Mouse (Mus musculus) myocyte (in vitro differentiated cells): ENCODE results near the gene Rabep2.

ENCODE experiments used
- CEBPB ChIP-seq: IDR thresholded peaks from 2 replicates; pipeline ENCODE4 v1.6.1; 2011; ENCODE audit warnings: mild to moderate bottlenecking, moderate library complexity; ENCODE audit not compliant: poor library complexity, insufficient read depth, severe bottlenecking
- E2F4 ChIP-seq: IDR thresholded peaks from one replicate; pipeline ENCODE4 v1.6.1; 2011; ENCODE audit warnings: mild to moderate bottlenecking, control low read depth, moderate library complexity; ENCODE audit not compliant: insufficient read depth
- MAX ChIP-seq: IDR thresholded peaks from one replicate; pipeline ENCODE4 v1.6.1; 2011; ENCODE audit warnings: low read depth, mild to moderate bottlenecking, control low read depth
- POLR2A ChIP-seq: IDR thresholded peaks from one replicate; pipeline ENCODE4 v1.6.1; 2011; ENCODE audit warnings: low read depth, mild to moderate bottlenecking, control low read depth, moderate library complexity; ENCODE audit not compliant: insufficient read length
- POLR2AphosphoS2 ChIP-seq: IDR thresholded peaks from one replicate; pipeline ENCODE4 v1.6.1; 2011; ENCODE audit warnings: low read depth, control low read depth; ENCODE audit not compliant: insufficient read length
- REST ChIP-seq: IDR thresholded peaks from one replicate; pipeline ENCODE4 v1.6.1; 2011; ENCODE audit warnings: mild to moderate bottlenecking, control low read depth, moderate library complexity; ENCODE audit not compliant: insufficient read depth, insufficient read length
- SRF ChIP-seq: IDR thresholded peaks from one replicate; pipeline ENCODE4 v1.6.1; 2011; ENCODE audit warnings: low read depth; ENCODE audit not compliant: control insufficient read depth, insufficient read length
- TCF12 ChIP-seq: IDR thresholded peaks from one replicate; pipeline ENCODE4 v1.6.1; 2011; ENCODE audit warnings: mild to moderate bottlenecking, control low read depth; ENCODE audit not compliant: poor library complexity, insufficient read depth, severe bottlenecking

GRCm38 (mm10) chr7:126464836-126465235, 36.3 kb downstream of the Rabep2 start:
- TF ChIP-seq TCF12 (no peak), CEBPB (no peak), POLR2A (no peak), E2F4 (no peak), POLR2AphosphoS2 (no peak), REST (no peak), MAX (no peak), SRF (no peak)
